Mouse (Mus musculus): Measurements from ENCODE around the gene Ythdf1.

Ythdf1 gene

DNA sequence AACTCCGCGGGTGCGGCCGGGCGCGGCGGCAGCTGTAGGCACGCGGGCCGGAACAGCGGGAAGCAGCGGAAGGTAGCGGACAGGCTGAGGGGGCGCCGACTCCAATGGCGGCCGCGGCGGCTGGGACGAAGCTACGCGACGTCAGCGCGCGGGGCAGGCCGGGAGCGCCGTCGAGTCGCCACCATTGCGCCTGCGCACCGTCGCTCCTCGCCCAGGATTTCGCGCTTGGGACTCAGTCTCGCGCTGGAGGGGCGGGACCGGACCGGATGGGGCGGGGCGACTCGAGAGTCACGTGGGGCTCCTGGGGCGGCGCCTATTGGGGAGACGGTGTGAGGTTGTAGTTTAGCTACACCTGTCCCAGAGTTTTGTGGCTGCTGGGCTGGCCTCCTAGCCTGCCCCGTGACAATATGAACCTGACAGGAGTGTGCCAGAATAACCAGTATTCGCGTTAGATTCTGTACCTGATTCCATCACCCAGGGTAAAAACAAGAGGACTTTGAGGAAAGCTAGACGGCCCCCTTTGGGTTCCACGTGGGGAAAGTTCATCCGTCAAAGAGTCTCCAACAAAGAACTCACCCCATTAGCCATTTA, at the start of gene Ythdf1:
Gene Ythdf1 (minus strand): TSS at position 140 of the 591 bp plus-strand sequence.
- in situ Hi-C loops (cut with MboI, MseI): no loop called here

DNA sequence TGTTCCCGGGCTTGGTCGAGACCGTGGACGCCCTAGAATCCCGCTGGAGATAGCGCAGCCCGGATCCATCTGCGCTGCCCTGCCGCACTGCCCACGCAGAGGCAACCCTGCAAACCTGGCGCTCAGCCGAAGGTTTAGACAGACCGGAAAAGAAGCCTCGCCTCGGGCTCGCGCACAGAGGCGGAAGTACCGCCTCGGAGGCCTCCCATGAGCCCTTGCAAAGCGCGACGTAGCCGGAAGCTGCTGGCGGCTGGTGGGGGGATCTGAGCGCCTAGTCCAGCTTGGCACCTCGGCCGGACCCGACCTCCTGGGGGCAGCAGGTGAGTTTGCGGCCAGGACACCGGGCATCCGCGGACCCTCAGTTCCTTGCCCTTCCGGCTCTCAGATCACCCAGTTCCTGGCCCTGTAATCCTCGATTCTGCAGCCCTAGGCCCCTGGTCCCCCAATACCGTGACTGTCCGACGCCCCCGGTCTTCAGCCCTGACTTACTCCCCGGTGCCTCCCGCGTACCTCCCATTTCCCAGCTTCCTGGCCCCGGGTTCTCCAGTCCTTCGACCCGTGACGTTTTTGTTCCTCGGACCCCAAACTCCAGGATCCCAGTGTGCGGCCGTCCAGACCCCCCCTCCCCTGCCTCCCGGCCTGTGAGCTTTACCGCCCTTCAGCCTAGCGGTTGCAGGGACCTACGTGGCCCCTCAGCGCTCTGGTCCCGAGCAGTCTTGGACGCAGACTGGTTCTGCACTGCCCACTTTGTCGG, 46.4 kb upstream of the Ythdf1 start, which contains the start of gene Arfgap1:
Gene Arfgap1 (plus strand): TSS at position 216 of the 754 bp plus-strand sequence.
- in situ Hi-C loops (cut with MboI, MseI): no loop called here

DNA sequence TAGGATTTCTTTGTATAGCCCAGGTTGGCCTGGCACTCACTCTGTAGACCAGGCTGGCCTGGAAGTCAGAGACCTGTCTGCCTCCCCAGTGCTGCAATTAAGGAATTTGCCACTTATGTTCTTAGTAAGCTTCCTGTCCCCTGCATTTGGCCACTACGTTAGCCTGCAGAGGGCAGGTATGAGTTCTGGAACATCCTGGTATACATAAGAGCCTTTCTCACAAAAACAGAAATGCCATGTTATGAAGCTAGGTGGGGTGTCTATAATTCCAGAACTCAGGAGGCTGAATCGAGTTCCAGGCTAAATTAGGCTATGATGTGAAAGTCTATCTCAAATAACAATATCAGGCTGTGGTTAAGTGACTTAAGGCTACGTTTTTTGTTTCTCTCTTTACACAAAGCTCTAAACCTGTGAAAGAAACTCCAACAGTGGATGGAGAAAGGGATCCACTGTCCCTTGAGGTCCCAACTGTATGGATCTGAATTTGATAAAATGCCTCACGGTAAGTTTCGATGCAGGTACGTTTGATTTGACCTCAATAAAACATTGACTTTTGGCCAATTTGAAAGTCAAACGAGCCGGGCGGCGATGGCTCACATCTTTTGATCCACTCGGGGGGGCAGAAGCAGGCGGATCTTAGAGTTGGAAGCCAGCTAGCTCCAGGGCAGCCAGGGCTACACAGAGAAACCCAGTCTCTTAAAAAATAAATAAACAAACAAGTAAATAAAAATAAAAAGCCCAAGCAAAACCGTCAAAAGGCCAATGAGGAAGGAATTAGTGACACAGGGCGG, 45.5 kb upstream of the Ythdf1 start:
- in situ Hi-C loops (cut with MboI, MseI): no loop called here

DNA sequence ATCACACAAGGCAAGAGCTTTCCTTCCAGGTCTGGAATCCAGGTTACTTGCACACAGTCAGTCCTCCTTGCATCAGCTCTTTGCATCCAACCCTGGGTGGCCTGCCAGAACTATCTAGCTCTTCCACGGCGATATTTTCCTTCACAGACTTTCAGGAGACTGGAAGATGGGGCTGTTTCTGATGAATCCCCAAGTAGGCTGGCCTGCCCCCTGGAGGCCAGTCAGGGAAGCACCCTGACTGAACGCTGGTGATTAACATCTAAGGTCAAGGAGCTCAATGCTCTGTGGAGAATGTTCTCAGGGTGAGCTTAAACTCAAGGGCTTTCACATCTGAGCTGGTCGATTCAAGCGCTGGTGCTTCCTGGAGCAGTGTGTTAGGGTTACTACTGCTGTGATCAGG, 43.2 kb upstream of the Ythdf1 start:
- in situ Hi-C loops (cut with MboI, MseI): no loop called here

DNA sequence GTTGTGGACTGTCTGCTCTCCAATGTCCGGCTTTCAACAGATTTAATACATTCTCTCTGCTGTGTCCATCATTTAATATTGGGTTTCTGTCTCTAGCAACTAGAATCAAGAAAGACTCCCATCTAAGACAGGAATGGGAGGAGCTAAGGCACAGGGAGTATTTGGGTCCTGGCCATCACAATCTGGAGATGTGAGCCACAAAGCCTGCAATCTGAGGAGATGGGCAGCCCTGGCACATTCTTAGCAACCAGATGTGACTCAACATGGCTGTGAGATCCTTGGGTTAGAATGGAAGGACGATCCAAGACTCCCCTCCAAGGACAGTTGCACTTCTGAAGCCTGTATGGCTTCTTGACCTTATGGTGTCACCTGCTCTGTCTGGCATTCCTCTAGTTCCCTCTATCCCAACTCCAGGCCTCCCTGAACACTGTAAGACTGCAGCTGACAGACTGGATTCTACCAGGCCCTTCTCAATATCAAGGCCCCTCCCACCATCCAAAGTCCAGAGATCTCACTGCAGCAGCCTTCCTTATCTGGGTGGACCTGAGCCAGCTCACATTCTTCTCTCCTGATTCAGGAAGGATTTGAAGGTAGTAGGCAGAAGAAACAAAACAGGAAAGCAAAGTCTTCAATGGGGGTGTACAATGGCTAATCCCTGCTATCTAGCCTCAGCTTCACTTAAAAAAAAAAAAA, 42.0 kb upstream of the Ythdf1 start:
- in situ Hi-C loops (cut with MboI, MseI): no loop called here

DNA sequence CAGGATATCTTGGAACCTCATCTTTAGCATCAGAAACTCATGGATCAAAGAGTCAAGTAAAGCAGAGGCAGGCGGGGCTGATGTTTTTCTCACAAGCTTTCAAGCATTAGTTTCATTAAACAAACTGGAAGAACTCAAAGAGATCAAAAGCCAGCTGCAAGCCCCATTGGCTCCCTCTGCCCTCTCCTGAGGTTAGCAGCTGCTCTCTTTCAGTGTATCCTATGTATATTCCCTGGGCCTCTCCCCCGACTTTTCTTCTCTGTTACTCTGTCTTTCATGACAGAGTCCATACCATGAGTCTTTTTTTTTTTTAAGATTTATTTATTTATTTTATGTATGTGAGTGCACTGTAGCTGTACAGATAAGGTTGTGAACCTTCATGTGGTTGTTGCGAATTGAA, 39.4 kb upstream of the Ythdf1 start:
- in situ Hi-C loops (cut with MboI, MseI): no loop called here

DNA sequence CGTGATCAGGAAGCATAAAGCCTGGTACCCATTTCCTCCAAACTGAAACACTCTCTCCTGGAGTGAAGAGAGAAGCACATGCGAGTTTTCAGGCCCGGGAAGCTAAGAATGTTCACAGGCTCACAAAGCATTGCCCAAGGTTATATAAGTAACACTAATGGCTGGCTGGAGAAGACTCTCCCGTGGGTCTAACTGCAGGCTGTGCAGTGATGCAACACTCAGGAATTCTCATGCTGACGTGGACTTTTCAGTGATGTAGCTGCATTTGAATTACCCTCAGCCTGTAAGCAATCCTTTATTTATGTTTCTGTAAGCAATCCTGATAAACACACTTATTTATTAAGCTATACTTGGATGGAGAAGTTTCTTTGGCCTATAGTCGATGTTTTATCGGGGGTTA, 38.9 kb upstream of the Ythdf1 start:
- in situ Hi-C loops (cut with MboI, MseI): no loop called here

DNA sequence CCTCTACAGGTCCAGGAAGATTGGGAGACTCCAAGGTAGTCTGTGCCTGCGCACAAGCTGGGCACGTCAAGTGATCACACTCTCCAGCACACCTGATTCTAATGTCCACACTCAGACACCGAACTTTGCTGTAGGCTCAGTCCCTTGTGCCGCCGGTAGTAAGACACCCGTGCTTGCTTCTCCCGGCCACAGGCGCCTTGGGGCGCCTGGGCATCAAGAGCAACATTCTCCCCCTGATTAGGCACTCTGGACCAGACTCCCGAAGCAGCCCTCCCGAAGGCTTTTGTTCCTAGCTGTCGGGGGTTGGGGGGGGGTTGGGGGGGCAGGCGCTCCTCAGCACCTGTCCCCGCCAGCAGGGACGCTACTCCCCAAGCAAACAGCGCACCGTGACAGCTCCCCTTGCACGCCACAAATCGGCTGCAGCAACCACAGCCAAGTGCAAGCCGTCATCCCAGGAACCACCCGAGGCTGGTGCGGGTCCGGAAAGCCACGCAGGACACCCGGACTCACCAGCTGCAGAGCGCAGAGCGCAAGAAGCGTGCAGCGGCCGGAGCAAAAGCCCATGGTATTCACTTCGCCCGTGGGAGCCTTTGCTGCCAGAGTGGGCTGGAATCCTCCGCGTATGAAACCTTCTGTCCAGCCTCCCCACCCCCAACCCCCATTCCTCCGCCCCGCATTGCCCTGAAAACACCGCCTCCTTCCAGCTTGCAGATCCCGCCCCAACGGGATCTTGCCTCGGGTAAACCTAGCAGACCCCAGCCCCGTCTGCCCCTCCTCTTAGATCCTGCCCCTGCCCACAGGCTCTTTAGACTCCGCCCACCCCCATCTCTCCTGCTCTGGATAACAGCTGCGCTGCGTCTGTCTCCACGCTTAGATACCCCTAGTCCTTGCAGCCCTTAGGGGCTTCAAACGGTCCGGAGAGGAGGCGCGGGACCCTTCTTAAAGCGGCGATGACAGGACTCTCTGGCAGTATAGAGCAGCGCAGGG, 33.6 kb upstream of the Ythdf1 start, which contains the start of gene Nkain4:
Gene Nkain4 (minus strand): TSS at position 639 of the 987 bp plus-strand sequence.
- in situ Hi-C loops (cut with MboI, MseI): no loop called here

DNA sequence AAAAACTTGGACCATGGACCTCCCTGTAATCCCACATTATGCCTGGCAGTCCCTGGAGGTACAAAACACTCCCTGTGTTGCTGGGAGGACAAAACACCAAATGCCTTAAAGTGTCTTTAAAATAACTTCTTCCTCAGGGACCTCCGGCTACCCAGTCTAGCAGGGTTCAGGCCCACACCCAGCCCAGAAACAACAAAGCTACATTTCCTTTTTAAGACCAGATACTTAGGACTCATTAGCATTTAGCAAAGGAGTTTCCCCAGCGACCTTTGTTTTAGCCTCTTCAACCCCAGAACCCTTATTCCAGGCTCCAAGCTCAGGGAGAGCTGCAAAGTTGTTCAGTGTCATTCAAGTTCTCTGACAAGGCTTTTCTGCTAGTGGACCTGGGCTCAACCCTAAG, 32.9 kb upstream of the Ythdf1 start:
- in situ Hi-C loops (cut with MboI, MseI): no loop called here

DNA sequence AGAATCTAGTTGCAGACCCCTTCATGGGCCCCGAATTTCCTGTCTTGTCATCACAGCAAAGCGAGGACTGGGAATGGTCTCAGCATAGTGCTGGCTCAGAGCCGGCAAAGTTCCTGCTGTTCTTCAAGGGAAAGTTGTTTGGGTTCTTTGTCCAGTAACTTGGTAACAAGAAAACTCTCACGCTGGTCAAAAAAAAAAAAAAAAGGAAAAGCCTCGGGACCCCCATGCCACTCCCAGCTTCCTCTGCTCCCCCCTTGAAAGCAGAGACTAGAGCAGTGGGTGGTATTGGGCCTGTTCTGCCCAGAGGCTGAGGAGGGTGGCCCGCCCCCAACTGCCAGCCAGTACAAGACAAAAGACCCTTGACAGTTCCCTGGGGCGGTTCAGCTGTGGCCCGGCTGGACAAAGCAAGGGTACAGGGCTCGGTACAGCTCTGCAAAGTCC, 32.0 kb upstream of the Ythdf1 start:
- in situ Hi-C loops (cut with MboI, MseI): no loop called here

DNA sequence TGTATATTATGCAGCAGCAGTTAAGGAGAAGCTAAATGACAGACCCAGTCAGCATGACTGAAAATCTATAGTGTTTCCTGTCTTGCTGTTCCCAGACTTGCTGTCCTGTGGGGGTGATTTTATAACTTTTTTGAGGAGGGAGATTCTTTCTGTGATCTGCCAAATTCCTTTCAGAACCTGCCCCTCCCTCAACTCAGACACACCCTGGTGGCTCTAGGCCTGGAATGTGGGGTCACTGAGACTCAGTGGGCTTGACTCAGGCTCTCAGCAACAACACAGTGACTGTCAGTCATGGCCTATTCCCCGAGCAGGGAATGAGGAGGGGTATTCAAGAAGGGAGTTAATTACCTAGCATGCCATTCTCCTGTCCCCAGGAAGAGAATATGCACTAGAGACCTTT, 29.2 kb upstream of the Ythdf1 start:
- in situ Hi-C loops (cut with MboI, MseI): no loop called here

DNA sequence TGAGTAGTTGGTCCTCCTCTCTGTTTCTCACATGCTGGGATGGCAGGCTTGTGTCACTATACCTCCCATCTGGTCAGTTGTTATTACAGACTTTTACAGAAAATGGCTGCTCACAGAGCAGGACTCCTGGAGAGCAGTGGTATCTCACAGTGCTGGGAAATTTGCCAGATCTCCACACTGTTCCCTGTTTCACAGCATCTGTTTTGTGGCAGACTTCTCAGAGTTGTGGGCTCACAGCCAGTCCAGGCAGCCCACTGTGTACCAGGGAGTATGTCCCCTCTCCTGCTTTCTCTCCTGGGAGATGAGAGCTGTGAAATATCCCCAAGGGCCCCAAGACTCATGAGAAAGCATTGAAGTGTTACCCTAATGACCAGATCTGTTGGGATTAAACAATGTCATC, 21.1 kb upstream of the Ythdf1 start:
- in situ Hi-C loops (cut with MboI, MseI): no loop called here

DNA sequence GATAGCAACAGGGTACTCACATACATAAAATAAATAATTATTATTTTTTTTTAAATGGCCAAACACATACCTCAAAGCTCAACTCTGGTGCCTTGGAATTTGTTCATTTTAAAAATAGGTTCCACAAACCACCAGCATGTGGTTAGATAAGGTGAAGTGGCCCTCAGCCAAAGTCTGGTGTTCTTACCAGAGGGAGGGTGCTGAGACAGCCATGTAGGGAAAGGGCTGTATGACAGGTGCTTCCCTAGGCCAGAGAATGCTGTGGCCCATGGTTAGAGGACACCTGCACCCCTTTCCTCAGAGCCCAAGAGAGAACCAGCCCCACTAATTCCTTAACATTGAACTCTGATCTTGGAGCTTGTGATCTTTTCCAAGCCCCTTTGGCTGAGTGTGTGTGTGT, 19.4 kb upstream of the Ythdf1 start:
- in situ Hi-C loops (cut with MboI, MseI): no loop called here

DNA sequence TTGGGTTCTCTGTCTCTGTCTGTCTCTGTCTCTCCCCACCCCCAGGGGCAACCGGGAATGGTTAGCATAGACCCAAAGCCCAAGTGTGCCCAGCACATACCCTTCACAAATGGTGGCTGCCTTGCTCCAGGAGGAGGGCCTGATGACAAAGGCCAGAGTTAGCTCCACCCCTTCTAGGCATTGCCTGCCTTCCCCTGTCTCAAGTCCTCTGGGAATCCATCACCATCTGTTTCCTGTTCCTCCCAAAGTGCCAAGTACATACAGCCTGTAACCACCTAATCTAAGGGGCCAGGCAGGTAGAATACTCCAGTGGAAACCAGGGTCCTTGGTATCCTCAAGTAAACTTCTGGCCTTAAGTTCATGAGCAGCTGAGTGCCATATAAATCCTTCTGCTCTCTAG, 11.7 kb upstream of the Ythdf1 start:
- in situ Hi-C loops (cut with MboI, MseI): loop anchor here (5.0 kb wide), 1 partner anchor 125 kb away; no protein-coding TSS in a partner anchor

DNA sequence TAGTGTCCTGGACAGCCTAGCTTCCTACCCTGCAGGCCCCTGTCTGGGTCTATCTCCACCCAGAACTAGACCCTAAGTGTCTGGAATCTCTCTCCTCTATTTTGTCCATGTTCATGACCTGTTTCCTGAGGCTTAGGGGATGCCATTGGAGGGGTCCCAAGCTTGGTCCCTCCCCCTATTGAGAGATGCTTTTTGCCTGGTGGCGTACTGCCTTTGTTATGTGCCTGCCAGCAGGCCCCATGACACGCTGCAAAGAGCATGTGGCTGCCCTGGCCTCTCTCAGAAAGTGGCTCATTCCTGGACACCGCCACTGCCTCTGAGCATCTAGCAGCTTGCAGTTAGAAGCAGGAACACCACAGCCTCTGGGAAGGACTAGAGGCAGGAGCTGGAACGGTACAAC, 8.0 kb upstream of the Ythdf1 start, which contains the start of gene Birc7:
Gene Birc7 (plus strand): TSS at position 301 of the 400 bp plus-strand sequence.
- in situ Hi-C loops (cut with MboI, MseI): no loop called here

DNA sequence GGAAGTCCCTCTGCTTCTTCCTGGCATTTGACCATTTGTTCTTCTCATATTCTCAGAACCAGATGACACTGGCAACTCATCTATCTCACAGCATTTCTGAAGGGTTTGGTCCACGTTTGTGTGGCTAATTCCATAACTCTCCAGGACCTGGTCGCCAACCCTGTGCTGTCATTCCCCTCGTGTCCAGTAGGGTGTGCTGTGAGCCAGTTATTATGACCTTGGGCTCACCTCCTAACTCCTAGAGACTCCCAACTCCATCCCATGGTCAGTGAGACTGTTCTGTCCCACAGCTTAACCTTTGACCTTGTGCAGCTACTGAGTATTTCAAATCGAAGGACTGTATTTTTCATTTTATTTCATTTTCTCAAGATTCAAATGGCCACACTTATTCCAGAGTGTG, 4.4 kb upstream of the Ythdf1 start:
- in situ Hi-C loops (cut with MboI, MseI): no loop called here

DNA sequence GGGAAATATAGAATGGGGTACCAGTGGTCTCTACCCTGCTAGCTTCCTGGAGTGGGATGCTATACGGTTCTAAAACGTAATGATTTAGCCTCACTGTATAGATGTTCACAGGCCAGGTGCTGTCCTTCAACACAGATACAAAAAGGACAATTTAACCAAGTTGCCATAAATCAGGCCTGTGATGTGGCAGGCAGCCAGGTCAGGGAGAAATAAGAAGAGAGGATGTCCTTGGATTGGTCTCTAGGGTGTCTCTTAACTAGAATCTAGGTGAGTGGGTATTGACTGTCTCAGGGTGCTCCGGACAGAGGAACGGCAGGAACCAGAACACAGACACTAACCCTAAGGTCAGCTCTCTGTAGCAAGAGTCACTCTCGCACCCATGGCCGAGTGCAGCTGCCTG, 2.0 kb upstream of the Ythdf1 start:
- in situ Hi-C loops (cut with MboI, MseI): no loop called here

DNA sequence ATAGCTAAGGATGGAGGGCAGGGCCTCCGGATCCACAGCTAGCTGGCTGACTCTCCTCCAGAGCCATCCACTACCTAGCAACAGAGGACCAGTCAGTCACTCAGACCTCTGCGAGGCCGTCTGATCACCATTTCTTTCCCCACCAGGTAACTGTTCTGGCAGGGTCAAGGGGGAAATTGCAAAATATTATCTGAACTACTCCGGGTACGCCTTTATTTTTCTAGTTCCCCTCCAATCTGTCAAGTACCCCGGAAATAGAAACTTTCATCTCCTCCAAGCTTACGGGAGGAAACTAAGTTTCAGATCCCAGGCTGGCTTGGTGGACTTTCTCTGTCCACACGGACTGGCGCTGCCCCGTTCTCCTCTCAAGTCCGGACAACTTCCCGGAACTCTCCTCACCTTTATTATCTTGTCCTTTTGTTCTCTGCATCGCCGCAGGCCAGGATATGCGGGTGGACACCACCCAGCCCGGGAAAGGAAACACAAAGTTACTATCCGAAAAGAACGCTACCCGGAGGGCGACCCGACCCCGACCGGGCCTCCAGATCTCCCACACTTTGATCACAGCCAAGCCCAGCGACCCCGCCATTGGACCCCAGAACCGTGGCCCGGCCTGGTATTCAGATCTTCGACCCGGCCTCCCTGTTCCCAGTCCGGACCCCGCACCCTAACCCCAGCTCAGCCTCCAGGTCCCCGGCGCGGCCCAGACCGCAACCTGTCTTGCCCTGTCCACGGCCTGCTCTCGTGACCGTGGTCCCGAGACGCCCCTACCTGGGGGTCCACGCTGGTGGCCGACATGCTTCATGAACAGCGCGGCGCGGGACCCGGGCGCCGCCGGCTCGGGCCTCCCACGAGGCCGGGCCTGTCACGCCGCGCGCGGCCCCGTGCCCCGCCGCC, 588 bp downstream of the Ythdf1 start:
- in situ Hi-C loops (cut with MboI, MseI): no loop called here

DNA sequence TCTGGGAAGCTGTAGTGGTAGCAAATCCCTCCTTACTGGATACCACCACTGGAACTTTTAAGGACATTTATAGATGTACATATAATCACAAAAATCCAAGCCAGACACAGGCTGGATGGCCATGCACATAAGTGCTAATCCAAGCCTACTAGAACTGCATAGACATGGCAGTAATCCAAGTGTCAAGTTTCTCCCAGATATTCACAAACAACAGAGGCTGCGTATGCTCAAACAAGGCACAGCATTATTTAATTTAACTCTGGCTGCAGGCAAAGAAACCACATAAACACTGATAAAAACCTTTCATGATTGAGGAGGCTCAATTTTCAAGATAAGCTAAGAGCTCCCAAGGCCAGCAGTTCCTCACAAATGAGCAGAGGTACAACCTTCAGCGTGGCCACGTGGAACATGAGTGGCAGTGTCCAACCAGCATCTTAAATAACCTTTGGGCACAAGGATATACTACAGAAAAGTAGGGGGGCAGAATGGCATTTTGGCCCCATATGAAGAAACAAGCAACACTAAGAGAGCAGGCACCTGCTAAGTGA, 4.8 kb downstream of the Ythdf1 start:
- in situ Hi-C loops (cut with MboI, MseI): no loop called here

Data from T-helper 1 cell (primary cell).